Mouse (Mus musculus) testis, adult 2 months (tissue): ENCODE measurements around the gene Rhbdf1. TPM values are rescaled to one million over a fixed set of nuclear protein-coding genes. Genes with fewer than 3 reads are reported as not detected.

Source experiments
- H3K27ac ChIP-seq: fragments of 200-500 bp; 2 replicates; pipeline ENCODE4 v1.5.1; 2012; ENCODE audit warnings: low read depth, low read length; ENCODE audit not compliant: control insufficient read depth, insufficient read depth
- H3K27me3 ChIP-seq: fragments of 200-500 bp; 2 replicates; pipeline ENCODE4 v1.6.1; 2012; ENCODE audit warnings: mild to moderate bottlenecking, low read length, moderate library complexity; ENCODE audit not compliant: control insufficient read depth, insufficient read depth
- H3K36me3 ChIP-seq: fragments of 200-500 bp; 2 replicates; pipeline ENCODE4 v1.6.1; 2012; ENCODE audit warnings: mild to moderate bottlenecking, low read length; ENCODE audit not compliant: control insufficient read depth, insufficient read depth
- H3K4me1 ChIP-seq: fragments of 200-500 bp; 2 replicates; pipeline ENCODE4 v1.6.1; 2012; ENCODE audit warnings: low read length; ENCODE audit not compliant: control insufficient read depth, insufficient read depth
- H3K4me3 ChIP-seq: fragments of 200-500 bp; 2 replicates; pipeline ENCODE4 v1.5.1; 2012; ENCODE audit warnings: low read depth, mild to moderate bottlenecking, low read length, moderate library complexity, mixed read lengths; ENCODE audit not compliant: control insufficient read depth
- CTCF ChIP-seq: fragments of 200-500 bp; IDR thresholded peaks from 2 replicates; pipeline ENCODE4 v1.5.1; 2012; ENCODE audit warnings: low read depth, mild to moderate bottlenecking, inconsistent platforms, low read length, moderate library complexity; ENCODE audit not compliant: control insufficient read depth, insufficient read depth, insufficient replicate concordance
- POLR2A ChIP-seq: fragments of 200-500 bp; IDR thresholded peaks from 2 replicates; pipeline ENCODE4 v1.6.1; 2012; ENCODE audit warnings: low read depth, mild to moderate bottlenecking, inconsistent platforms, low read length, moderate library complexity; ENCODE audit not compliant: control insufficient read depth
- polyA plus RNA-seq: library from polyadenylated mRNA; depleted of rRNA; stranded (reverse); fragments of >200 nt; gene quantifications from 2 replicates; pipeline ENCODE4 v1.2.3, GENCODE M21; 2012

Gene Rhbdf1
- polyA plus RNA-seq, 1 experiment, result 9.5 TPM

DNA sequence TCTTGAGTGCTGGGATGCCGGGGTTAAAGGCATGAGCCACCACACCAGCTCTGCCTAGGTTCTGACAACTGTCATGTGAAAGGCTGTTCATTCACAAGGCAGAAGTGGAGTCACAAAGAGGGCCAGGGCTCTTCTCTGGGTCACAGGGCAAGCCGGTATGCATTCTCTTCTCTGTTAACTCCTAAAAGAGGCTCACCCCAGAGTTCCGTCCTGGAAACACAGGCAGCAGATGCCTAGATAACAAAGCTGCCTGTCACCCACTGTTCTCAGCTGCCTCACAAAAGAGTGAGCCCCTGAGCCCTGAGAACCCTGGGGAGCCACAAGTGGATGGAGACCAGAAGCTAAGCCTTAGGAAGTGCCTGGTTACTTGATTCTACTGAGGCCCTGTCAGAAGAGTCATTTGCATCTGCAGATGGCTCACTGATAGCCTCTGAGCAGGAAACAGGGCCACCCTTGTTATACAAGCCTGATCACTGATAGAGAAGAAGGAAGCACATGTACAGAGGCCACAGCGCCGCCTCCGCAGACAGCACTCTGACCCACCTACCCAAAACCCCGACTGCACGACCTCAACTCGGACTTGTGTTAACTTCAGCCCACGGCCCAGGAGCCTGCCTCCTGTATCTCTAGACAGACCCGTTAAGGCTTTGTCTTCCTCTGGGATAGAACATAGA, 26.1 kb downstream of the Rhbdf1 start:
- no peak overlapping the region for H3K4me3 ChIP-seq
- no peaks in the 10 kb centered on the region for H3K4me1 ChIP-seq
- no peak overlapping the region for H3K27ac ChIP-seq
- H3K36me3 ChIP-seq, result no peaks in the 10 kb centered on the region
- H3K27me3 ChIP-seq, result no peaks in the 10 kb centered on the region
- TF ChIP-seq CTCF (no peak), POLR2A (no peak)

DNA sequence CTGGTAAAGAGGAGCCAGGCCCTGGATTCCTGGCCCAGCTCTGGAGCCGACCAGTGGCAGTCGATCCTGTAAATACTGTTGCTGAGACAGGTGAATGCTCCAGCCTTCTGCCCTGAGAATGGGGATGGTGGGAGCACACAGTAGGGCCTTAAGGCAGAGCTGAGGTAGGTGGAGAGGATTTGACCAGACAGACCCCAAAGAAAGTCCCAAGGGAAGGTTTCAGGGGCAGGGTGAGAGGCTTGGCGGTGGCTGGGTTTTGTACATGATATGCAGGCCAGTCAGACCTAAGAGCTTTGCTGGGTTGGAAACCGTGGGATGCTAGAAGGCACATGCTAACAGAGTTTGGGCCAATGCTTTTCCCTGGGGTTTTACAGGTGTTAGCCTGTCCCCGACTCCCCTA, 27.5 kb downstream of the Rhbdf1 start:
- TF ChIP-seq POLR2A (no peak), CTCF (no peak)
- Histone ChIP-seq H3K36me3 (no peaks in the 10 kb centered on the region), H3K4me1 (no peaks in the 10 kb centered on the region; the same call in 1 of the 2 replicates), H3K27ac (no peak overlapping the region), H3K4me3 (no peak overlapping the region), H3K27me3 (no peaks in the 10 kb centered on the region)

DNA sequence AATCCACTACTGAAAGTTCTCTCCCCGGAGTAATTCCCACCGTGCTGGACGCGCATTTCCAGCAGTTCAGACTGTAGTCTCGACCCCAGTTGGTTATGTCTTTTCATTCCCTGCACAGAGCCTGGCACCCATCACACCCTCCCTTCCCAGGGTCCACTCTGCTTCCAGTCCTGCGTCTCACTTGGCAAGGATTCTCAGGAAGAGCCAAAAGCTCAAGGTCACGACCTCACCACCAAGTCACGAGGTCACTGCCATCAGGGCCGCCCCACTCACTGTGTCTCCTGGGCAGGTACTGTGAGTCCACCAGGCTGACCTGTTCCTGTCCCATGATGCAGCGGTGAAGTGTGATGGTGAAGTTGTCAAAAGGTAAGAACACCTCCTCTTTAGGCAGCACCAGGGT, 28.0 kb downstream of the Rhbdf1 start:
- Histone ChIP-seq H3K4me3 (no peak overlapping the region), H3K27me3 (no peaks in the 10 kb centered on the region), H3K27ac (no peak overlapping the region), H3K36me3 (no peaks in the 10 kb centered on the region), H3K4me1 (peaks cover 4% of the 10 kb centered on the region)
- no peak for TF ChIP-seq CTCF
- no peak for TF ChIP-seq POLR2A

DNA sequence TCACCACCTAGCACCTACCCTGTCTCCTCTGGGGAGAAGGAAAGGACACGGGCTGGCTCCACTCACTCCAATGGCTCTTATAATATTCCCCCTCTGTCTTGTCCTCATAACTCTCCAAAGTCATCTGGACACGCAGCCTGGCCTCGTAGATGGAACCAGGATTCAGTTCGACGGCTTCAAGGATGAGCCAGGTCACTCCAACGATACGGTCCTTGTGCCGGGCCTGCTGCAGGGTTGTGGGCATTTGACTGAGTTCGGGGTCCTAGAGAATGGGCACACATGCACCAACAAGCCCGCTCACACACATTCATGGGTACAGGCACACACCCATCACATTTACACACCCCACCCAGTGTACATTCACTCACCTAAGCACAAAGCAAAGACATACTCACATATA, 28.9 kb downstream of the Rhbdf1 start:
- H3K36me3 ChIP-seq, result no peaks in the 10 kb centered on the region
- H3K4me3 ChIP-seq, result no peak overlapping the region
- TF ChIP-seq POLR2A, result no peak
- no peak for TF ChIP-seq CTCF
- peaks cover 6% of the 10 kb centered on the region for H3K4me1 ChIP-seq
- H3K27ac ChIP-seq, result no peak overlapping the region
- H3K27me3 ChIP-seq, result no peaks in the 10 kb centered on the region

DNA sequence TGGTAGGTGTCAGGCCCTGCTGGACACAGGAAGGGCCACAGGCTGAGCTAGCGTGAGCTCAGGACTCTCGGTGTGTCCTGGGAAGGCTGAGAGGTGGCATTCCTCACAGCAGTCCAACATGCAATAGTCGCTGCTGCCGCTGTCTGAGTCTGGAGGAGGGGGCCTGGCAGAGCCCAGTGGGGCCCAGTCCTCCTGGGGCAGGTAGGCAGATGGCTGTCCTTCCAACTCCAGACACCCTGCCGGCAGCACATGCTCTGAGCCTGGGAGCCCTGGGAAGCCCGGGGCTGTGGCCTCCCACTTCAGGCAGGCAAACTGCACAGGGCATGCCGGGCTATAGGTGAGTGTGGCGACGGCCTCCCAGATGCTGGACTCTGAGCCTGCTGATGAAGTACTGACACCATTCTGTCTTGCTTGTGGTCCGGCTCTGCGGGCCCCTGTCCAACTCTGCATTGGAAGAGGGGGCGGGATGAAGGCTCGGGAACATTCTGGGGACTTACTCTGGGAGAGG, 31.4 kb downstream of the Rhbdf1 start:
- Histone ChIP-seq H3K4me3 (no peak overlapping the region), H3K36me3 (no peaks in the 10 kb centered on the region), H3K27me3 (no peaks in the 10 kb centered on the region), H3K4me1 (peaks cover 6% of the 10 kb centered on the region), H3K27ac (no peak overlapping the region)
- TF ChIP-seq POLR2A (no peak), CTCF (no peak)

DNA sequence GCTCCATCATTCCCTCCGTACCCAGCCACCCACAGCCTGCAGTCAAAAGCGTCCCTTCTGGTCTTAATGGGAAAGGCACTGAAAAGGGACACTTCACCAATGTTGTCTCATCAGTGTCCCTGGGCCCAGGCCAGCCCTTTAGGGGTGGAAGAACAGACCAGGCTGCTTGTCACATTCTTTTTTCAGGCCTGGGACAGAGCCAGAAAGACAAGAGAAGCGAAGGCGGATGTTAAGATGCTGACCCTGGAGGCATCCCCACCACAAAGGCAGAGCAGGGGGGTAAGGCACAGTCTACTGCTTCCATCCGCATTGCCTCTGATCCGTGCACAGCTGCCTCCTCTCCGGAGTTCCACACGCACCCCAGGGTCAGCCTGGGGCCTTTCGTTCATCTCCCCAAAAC, 32.0 kb downstream of the Rhbdf1 start:
- TF ChIP-seq CTCF, result no peak
- no peak for TF ChIP-seq POLR2A
- no peaks in the 10 kb centered on the region for H3K36me3 ChIP-seq
- no peak overlapping the region for H3K27ac ChIP-seq
- peaks cover 6% of the 10 kb centered on the region for H3K4me1 ChIP-seq
- no peak overlapping the region for H3K4me3 ChIP-seq
- no peaks in the 10 kb centered on the region for H3K27me3 ChIP-seq

DNA sequence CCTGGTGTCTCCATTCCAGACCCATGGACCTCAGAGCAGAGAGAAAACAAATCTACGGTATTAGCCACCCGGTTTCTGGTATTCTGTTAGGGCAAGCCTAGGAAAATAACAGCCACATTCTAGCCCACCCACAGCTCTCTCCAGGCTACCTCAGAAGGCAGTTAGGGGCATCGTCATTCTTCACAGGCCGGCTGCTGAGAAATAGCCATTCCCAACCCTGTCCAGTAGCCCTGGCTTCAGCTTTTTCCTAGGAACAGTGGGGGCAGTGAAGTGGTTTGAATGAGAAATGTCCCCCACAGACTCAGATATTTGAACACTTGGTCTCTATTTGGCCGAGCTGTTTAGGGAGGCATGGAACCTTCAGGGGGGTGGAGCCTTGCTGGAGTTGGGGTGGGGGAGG, 32.7 kb downstream of the Rhbdf1 start:
- no peak for TF ChIP-seq POLR2A
- no peak for TF ChIP-seq CTCF
- Histone ChIP-seq H3K4me3 (no peak overlapping the region), H3K27ac (no peak overlapping the region), H3K36me3 (no peaks in the 10 kb centered on the region), H3K4me1 (peaks cover 6% of the 10 kb centered on the region), H3K27me3 (no peaks in the 10 kb centered on the region)
